Mouse (Mus musculus) heart, adult 11 months (tissue): ENCODE results near the gene Hivep2.
A peak's percentile ranks its signal among the peaks of the same experiment; 100 is the strongest.

Experiments
- DNase-seq: peaks from one replicate; pipeline ENCODE4 v3.0.0; 2022

The Hivep2 gene

DNA sequence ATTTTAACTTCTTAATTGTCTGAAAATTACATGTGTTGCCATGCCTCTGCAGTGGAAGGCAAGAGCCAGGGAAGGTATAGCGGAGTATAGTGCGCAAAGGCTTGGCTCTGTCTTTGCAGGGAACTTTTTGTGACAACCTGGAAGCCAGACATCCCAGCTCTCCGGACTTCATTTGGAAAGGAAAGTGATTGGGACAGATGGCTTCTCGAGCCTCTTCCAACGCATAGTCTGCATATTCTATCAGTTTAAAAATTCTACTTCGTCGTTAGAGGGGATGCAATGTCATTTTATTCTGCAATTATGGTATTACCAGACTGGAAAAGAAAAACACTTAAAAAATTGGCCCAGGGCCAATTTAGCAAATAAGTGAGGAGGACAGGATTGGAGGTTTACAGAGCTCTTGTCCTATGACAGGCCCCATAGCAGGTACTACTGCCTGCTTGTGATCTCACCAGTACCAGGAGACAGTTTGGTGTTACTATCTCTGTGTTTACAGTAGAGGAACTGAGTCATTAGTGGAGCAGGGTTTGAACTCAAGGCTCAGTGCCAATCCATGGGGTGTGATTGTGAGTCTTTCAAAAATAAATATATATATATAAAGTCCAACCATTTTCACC lies 7.8 kb downstream of the Hivep2 start:
- DNase-seq = no peak

DNA sequence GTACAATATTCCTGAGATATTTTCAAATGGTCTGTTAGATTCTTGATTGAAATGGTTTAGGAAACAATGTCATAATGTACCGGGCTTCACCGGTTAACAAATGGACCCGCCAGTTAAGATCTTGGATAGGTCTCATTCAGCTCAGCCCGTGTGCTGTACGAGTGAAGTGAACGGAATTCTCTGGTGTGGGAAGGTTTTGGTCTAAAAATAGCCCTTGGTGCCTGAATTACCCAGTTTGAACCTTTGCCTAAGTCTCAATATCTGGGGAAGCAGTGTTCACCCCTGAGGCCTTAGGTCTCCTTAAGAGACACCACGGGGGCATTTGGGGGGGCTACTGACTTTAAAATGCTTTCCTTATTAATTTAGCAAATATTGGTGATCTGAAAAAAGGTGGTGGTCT lies 8.6 kb downstream of the Hivep2 start:
- peak; percentile 90 for DNase-seq

DNA sequence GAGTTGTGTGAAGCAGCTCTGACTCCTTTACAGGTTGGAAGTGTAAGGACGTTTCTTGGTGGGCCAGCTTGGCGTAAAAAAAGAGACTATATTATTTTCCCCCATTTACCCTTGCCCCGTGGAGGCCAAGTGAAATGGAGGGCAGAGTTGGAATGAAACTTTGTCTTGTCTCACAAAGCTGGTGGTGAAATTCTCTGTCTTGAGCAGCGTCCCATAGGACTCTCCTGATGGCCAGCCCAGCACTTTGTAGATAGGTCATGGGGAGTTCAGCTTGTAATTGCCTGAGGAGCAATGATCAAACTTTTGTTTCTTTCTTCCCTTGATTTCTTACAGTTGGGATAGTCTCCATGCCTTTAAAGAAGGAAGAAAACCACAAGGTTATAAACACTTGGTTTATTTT lies 10.0 kb downstream of the Hivep2 start:
- peak; percentile 89 for DNase-seq

DNA sequence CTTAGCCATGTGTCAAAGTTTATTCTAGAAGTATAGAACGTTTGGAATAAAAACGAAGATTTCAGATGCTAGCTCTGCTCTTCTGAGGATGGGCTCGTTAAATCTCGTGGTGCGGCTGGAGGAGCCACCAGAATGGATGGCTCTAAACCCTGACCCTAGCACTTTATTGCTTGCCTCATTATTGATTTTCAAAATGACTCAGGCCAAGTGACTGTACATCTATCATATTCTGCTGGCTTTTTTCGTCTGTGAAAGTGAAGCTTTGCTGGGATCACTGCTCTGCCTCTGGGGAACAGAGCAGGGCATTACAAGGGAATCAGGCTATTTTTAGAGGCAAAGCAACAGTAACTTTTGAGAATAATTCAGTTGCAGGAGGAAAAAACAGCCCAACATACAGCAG lies 10.4 kb downstream of the Hivep2 start:
- DNase-seq = peak; percentile 58

- DNase-seq = peak; percentile 88
These were observed 16.4 kb downstream of the Hivep2 start for GRCm38 (mm10) chr10:13982271-13982670.

DNA sequence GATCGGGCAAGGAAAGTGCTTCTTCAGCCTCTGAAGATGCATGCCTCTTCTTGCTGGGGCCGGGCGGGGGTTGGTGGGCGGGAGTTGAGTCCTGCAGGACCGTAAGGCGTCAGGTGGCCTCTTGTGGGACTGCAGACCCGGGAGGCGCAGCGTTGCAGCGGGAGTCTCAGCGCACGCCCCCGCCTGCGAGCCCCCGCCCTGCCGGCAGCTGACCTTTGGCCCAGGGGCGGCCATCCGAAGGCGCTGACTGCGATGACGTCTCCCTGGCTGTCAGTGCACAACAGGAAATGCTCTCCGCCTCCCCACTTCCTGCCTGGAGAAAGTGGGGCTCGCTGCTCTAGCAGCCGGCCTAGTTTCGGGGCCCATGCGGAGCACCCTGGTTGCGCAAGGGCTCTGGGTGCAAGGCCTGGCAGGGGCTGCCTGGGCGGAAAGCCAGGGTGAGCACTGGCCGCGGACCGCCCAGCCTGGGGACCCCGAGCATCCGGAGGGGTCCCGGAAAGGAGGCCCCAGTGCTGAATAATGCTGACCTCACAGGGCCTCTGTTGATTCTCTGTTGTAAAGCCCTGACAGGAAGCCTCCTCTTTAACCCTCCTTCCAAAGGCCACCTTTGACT lies 17.0 kb downstream of the Hivep2 start:
- DNase-seq = peak; percentile 99

GRCm38 (mm10) chr10:13983631-13984030 lies 17.8 kb downstream of the Hivep2 start:
- DNase-seq = peak; percentile 95

- peak; percentile 48 for DNase-seq
These were observed 18.4 kb downstream of the Hivep2 start for GRCm38 (mm10) chr10:13984233-13984632.

DNA sequence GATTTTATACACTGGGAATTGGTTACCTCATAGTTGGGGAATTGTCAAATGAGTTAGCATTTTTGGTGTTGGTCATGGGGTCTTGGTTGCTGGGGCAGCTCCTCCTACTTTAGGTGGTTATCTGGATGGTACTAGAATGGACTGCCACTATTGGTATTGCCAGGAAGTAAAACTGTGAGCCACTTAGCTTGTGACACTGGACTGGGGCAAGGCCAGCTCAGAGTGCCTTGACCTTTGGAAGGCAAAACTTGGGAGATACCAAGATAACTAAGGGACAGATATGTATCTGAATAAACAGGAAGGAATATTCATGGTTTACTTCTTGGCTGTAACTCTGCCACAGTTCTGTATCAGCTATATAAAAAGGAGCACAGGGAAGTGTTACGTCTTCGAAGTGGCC lies 20.7 kb downstream of the Hivep2 start:
- peak; percentile 85 for DNase-seq

DNA sequence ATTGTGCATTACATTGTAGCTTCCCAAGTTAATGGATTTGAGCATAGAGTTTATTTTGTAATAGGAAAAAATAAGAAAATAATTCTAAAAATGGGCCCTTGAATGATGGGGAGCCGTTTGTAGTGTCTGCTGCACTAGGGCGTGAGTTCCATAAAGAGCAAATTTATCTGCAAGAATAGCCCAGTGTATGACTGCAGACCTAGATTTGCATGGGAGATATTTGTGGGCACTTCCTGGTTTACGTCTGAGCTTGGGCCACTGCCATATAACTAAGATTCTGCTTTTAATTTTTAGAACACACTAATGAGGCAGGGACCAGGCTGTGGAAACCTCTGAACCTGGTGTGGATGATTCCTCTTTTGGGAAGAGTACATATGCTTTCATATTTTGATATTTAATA lies 21.5 kb downstream of the Hivep2 start:
- DNase-seq = peak; percentile 63

DNA sequence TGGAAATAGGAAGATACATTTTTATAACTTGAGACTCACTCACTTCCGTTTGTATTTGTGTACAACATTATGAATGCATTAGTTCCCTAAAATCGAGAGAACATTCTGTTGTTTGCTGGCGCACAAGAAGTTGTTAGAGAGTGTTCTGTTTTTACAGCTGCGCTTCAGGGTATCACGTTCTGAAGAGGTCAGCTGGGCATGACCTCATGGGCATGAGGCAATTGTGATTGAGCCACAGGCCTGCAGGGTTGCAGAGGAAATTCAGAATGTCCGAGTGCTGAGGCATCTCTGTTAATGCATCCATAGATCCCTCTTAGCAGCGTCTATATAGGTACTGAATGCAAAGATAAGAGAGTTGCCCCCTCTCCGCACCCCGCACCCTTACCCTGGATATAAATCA lies 22.4 kb downstream of the Hivep2 start:
- DNase-seq = peak; percentile 97

DNA sequence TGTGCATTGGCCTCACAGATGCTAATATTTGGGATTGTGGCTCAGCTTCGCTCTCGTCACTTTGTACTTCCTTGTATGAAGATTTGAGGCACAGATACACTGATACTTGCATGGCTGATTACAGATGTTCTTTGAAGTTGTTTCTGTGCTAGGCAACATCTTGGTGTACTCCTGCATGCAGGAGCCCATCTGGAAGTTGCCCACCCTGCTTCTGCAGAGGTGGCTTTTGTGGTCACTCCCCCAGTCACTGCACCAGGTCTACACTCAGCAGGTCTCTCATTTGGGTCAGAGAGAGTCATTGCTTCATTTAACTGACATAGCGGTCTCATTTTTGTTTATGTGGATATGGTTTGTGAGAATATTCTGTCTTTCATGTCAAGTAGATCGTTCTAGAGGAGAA lies 22.9 kb downstream of the Hivep2 start:
- no peak for DNase-seq

- peak; percentile 91 for DNase-seq
These were observed 25.0 kb downstream of the Hivep2 start for GRCm38 (mm10) chr10:13990842-13991241.

DNA sequence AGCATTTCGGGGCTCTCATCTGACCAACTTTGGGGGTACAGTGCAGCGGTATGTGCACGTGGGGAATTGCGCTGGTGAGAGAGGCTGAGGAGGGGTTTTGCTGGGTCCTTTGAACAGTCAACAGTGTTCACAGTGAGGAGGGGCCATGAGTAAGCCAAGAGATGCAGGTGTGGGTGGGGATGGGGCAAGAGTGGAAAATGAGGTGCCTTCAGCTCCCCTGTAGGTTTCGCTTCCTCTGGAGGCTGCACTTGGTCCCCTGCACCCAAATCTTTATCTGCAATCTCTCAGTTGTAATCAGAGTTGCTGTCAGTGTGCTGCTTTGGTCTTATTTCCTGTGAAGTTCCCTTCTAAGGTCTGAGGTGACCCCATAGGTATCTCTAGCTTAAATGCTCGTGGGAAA lies 27.5 kb downstream of the Hivep2 start:
- DNase-seq = peak; percentile 86

DNA sequence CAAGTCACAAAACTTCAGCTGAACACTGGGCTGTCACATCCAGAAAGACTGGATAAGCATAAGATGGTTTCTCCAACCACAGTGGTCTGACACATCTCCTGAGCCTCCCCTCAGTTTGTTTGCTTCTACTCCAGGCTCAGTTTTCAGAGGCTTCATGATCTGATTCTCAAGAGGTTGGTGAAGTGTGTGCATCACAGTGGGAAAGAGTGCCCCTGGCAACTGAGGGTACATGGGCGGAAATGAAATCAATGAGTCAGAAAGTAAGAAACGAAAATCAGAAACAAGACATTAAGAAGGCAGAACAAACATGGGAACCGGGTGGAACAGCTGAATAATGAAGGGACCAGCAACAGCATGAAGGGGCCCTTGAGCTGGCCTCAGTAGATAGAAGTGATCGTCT lies 31.5 kb downstream of the Hivep2 start:
- DNase-seq = peak; percentile 70

DNA sequence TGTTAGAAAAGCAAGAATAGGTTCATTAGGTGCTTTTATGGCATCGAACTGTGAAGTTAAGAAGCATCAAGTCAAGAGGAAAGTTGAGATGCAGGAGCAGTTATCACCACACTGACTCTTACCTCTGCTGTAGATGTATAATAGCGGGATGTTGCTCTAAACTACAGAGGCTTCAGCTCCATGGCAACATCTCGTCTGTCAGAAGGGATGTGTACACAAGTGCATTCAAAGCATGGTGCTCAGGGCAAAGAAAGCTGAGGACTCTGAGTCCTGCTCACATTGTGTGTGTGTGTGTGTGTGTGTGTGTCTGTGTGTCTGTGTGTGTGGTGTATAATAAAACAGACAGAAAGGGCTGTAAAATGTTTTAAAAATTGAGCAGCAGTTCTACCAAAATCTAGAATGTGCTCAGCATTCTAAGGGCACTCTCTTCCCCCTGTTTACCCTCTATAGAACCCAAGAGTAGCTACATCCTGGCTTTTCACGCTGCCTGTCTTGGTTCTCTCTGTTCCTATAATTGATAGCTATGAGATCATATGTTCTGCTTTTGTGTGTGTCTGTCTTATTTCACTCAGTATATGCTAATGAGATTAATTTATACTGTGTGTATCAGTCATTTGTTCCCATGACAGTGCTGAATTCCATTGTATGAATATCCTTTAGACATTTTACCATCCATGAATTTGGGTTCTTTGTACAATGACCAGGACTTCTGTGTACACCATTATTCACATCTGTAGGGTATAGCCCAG lies 39.1 kb downstream of the Hivep2 start:
- peak; percentile 41 for DNase-seq

DNA sequence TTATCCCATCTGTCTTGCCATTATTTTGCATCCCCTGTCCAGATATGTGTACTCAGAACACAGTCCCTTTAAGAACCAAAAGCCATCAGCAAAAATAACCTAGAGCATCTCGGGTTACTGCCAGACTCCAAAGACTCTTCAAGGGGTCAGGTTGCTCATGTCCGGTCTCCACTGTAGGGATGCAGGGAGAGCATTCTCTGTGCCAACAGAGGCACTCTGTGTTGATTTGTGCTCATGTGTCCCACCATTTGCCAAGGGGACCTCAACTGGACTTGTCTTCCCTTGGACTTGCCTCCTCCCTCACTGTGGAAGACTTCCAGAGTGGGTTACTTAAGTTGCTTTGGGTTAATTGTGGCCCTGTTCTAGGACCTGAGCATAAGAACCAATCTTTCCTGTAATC lies 43.8 kb downstream of the Hivep2 start:
- DNase-seq = peak; percentile 88

GRCm38 (mm10) chr10:14016287-14016970 lies 50.6 kb downstream of the Hivep2 start:
- peak; percentile 81 for DNase-seq

DNA sequence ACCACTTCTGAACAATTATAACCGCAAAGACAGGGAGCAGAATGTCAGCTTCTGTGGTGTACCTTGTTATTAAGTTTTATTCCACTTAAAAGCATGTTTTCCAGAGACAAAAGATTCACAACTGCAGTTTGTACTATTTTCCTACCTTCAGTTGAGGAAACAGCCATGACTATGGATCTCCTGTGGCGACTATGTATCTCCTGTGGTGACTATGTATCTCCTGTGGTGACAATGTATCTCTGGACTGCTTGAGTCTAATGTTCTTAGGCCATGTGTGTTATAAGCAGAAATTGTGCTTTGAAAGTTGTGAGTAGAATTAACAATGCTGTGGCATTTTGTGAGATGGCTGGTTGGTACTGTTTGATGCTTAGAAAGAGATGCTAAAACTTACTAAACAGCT lies 51.5 kb downstream of the Hivep2 start:
- DNase-seq = no peak

GRCm38 (mm10) chr10:14017822-14018364 lies 52.0 kb downstream of the Hivep2 start:
- DNase-seq = peak; percentile 93

DNA sequence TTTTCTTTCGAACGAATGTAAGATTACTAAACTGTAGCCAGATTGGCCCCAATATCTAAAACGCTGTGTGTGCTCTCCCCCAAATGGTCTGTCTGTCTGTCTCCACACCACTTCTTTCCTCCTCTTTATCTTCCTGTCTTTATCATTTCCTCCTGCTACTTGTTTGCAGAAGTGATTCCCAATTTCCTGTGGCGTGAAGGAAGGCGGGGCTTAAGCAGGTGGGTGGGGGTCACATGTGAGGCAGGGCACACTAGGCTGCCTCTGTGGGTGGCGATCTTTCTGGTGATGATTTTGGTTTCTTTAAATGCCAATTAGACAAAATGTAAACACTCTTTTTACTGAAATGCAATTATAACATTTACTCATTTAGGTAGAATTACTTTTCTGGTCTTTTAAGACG lies 52.8 kb downstream of the Hivep2 start:
- DNase-seq = peak; percentile 87

- no peak for DNase-seq
These were observed 53.3 kb downstream of the Hivep2 start for GRCm38 (mm10) chr10:14019198-14019597.

DNA sequence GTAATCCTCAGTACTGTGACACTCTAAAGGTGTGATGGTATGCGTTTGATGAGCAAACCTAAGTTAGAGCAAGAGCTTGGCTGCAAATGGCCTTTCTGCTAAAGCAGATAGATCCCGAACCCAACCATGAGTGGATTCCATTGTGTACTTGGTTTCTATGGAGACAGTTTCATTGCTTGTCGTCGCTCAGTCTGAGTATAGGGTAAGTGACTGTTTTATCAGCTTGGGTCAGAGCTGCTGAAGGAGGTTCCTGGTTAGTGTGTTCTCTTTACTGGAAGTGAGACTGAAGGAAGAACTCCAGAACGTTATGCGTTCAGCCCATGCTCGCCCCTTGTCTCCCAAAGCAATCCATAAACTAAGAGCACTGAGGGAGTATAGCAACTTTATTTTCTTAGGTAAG lies 54.4 kb downstream of the Hivep2 start:
- peak; percentile 60 for DNase-seq
